Mouse (Mus musculus) G1E (cell line): ENCODE data around the gene Ptprg.

ENCODE experiments used
- CTCF ChIP-seq: IDR thresholded peaks from 2 replicates; pipeline ENCODE4 v1.5.1; 2012; ENCODE audit warnings: low read depth, low read length, inconsistent platforms, mixed read lengths
- GATA1 ChIP-seq: IDR thresholded peaks from 2 replicates; pipeline ENCODE4 v1.6.1; 2012; ENCODE audit warnings: borderline replicate concordance, low read length, inconsistent platforms, mixed read lengths
- POLR2AphosphoS5 ChIP-seq: IDR thresholded peaks from 2 replicates; pipeline ENCODE4 v1.6.1; 2012; ENCODE audit warnings: low read depth, low read length, inconsistent platforms; ENCODE audit not compliant: insufficient replicate concordance
- TAL1 ChIP-seq: conservative IDR thresholded peaks from 2 replicates; pipeline ENCODE4 v1.6.1; 2012; ENCODE audit warnings: low read depth, low read length, inconsistent platforms, mixed read lengths

DNA sequence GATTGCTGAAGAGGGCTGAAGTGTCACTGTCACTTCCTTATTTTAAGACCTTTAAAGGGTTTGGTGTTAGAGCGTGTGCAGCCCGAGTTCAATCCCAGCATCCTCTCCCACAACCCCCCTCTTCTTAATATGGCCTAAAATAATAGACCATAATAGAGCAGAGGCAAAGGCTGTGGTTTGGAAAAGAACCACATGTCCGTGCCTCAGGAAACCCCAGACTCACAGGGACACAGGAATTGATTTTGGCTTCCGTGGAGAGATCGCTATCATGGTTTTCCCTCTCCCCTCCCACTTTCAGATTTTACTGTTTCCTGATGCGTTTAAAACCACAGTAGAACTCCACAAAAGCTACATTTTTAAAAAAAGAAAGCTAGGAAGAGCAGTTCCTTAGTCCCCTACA lies 104.0 kb downstream of the Ptprg start:
- no peak for TF ChIP-seq TAL1
- TF ChIP-seq POLR2AphosphoS5, result no peak
- no peak for TF ChIP-seq CTCF
- no peak for TF ChIP-seq GATA1
